Mouse (Mus musculus): ENCODE results near the gene Senp6.
"Not testable (repeated sequence)": the region's sequence is repeated elsewhere in the genome, so short reads cannot be mapped to it uniquely, and the experiment has no call there.

Senp6 gene

DNA sequence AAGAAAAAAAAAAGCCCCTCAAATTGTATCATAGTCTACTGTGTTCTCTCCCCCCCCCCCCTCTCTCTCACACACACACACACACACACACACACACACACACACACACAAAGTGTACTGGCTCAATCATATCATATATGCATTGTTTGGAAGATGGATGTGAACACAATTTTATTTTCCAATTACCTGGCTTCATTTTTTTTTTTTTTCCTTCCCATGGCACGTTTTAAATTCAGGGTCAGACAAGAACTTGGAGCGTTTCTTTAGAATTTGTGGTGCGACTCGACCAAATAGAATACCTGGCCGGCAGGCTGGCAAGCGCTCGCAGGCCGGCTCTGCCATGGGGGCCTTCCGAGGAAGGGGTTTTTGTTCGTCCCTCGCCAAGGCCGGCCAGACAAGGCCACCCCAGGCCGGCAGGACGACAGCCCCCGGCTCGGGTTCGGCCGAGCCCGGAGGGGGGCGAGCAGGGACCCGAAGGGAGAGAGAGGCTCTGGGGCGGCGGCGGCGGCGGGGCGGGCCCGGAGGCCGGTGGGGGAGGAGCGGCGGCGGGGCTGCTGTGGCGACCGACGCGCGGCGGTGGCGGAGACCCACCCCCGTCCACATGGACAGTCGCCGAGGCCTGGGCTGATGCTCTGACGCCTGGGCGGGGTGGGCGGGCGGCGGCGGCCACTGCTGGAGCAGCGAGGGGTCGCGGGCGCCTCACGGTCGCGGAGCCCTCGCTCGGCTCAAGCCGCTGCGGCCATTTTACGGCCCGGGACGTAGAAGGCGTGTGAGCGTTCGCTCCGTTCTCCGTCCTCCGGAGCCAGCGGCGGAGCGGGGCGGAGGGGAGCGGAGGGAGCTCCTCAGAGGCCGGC, at the start of gene Senp6:
Gene Senp6, plus strand, starts transcription at position 537 of the 854 bp plus-strand sequence.
- peak; percentile 79 for DNase-seq (ENCODE audit: low read depth)

DNA sequence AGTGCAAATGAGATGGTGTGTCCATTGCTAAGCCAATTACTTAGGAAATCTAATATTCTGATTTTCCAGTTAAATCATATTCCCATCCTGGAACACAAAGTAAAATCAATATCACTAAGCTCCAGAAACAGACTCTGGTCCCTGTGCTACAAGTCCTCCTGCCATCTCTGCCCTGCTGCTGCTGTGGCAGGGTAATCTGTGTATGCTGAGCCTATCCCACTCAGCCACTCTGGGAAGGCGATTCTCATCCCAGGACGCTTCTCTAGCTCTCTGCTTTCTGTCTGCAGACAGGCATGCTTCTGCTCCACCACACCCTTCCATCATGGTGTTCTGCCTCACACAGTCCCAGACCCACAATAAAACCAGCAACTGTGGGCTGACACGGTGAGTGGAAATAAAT, 46.3 kb upstream of the Senp6 start:
- no peak for DNase-seq (ENCODE audit: low read depth)

- DNase-seq (ENCODE audit: low read depth): no peak
Observed at GRCm38 (mm10) chr9:80021648-80022047, 45.1 kb upstream of the Senp6 start.

- DNase-seq (ENCODE audit: low read depth): no peak
Observed at GRCm38 (mm10) chr9:80022821-80023220, 43.9 kb upstream of the Senp6 start.

DNA sequence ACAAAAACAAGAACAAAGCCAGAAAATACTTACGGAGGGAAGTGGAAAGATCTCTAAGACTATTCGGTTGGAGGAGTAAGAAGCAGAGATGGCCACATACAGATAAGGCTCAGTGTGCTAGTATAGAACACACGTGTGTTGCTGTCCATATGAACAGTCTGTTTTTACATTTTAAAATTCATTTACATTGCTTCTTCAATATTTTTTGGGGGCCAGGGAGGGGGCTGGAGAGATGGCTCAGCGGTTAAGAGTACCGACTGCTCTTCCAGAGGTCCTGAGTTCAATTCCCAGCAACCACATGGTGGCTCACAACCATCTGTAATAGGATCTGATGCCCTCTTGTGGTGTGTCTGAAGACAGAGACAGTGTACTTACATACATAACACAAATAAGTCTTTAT, 41.4 kb upstream of the Senp6 start:
- DNase-seq (ENCODE audit: low read depth): not testable (repeated sequence)

- DNase-seq (ENCODE audit: low read depth): peak; percentile 82
Observed at GRCm38 (mm10) chr9:80026017-80026416, 40.7 kb upstream of the Senp6 start.

DNA sequence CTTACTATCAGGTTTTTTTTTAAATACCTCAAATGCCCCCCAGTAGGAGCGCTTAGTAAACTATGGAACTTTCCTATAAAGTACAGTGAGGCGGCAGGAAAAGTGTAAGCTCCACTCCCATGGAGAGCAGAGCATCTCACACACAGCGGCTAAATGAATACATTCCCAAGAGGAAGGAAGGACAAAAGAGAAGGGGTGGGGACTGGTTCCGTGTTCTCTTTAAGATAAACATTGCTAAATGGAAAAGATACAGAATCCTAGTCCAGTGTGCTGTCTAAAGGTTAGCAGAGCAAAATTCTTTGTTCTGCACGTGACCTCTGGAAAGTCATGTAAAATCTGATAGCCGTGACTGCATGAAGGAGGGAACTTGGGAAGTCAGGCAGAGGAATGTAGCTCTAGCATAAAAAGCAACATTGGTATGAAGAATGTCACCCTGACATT, 40.1 kb upstream of the Senp6 start:
- no peak for DNase-seq (ENCODE audit: low read depth)

DNA sequence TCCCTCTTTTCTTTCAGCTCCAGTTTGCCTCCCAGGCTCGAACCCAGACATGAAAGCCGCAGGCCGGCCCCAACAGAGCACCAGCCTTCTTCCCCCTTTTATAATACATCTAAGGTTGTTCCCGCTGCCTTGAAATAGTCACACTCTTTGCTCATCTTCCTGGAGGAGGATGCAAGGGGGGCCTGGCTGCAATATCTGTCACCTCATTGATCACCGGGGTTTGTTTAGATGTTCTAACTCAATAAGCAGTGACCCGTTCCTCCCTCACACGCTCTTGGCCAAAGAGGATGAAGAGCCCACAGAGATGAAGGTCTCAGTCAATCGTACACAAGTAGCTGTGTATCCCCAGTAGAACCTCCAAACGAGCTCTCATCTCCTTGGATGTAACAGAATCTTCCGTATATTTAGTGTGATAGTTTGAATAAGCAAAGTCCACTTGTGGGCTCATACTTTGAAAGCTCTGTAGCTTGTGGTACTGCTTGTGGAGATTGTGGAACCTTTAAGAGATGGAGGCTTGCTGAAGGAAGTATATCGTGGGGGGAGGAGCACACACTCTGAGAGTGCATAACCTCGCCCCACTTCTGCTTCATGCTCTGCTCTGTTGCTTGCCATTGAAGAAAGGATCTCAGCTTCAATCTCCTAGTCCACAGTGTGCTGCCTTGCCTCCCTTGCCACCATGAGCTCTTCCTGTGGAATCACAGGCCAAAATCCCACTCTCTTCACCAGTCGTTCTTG, 29.3 kb upstream of the Senp6 start:
- no peak for DNase-seq (ENCODE audit: low read depth)

DNA sequence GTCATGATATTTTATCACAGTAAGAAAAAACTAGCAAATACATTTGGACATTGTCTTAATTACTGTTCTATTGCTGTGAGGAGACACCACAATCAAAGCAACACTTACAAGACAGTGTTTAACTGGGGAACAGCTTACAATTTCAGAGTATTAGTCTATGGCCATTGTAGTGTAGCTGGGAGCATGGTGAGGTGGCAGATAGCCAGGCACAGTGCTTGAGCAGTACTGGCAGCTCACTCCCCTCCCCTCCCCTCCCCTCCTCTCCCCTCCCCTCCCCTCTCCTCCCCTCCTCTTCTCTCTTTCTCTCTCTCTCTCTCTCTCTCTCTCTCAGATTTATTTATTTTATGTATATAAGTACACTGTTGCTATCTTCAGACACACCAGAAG, 28.7 kb upstream of the Senp6 start:
- no peak for DNase-seq (ENCODE audit: low read depth)

GRCm38 (mm10) chr9:80039296-80039815, 27.3 kb upstream of the Senp6 start:
- DNase-seq (ENCODE audit: low read depth): no peak

DNA sequence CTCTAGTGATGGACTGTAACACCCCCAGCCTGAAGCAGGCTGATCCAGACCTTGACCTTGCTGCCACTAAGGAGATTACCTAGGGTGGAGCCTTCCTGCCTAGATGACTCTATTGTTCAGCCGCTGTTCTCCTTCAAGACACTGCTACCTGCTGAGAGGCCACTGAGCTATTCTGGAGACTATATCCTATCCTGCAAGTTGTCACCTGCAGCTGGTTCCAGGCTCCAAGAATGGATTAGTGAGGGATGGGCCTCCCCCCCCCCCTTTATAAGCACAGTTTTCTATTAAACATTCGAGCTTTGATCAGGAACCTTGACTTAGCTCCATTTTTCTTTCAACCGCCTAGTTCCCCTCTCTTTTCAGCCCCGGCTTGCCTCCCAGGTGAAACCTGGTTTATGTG, 22.4 kb upstream of the Senp6 start:
- not testable (repeated sequence) for DNase-seq (ENCODE audit: low read depth)

GRCm38 (mm10) chr9:80049271-80049670, 17.4 kb upstream of the Senp6 start:
- DNase-seq (ENCODE audit: low read depth): not testable (repeated sequence)

GRCm38 (mm10) chr9:80052951-80053350, 13.8 kb upstream of the Senp6 start:
- DNase-seq (ENCODE audit: low read depth): no peak

- DNase-seq (ENCODE audit: low read depth): peak; percentile 28
Observed at GRCm38 (mm10) chr9:80057690-80058089, 9.0 kb upstream of the Senp6 start.

- not testable (repeated sequence) for DNase-seq (ENCODE audit: low read depth)
Observed at GRCm38 (mm10) chr9:80065495-80065894, 1.2 kb upstream of the Senp6 start.

GRCm38 (mm10) chr9:80067221-80068027, 721 bp downstream of the Senp6 start:
- peak; percentile 84 for DNase-seq (ENCODE audit: low read depth)

DNA sequence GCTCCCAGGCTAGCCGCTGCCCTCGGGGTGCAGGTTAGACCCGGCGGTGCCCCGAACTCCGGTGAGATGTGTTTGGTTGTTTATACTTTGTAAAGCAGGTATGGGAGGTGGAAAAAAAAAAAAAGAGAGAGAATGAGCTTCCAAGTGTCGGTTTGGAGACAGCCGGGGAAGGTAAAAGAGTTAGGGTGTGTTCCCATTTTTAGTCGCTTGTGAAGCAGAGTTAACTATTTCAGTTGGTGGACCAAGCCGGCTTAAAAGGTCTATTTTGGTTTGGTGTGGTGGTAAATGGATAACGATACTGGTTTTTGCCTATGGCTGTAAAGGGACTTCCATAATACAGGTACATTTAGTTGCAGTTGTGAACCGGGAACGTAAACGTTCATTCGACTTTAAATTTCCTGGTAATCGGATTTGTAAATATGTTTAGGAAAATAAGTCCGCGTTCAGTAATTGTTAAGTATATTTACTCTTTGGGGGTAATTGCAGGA, 1.4 kb downstream of the Senp6 start:
- no peak for DNase-seq (ENCODE audit: low read depth)

DNA sequence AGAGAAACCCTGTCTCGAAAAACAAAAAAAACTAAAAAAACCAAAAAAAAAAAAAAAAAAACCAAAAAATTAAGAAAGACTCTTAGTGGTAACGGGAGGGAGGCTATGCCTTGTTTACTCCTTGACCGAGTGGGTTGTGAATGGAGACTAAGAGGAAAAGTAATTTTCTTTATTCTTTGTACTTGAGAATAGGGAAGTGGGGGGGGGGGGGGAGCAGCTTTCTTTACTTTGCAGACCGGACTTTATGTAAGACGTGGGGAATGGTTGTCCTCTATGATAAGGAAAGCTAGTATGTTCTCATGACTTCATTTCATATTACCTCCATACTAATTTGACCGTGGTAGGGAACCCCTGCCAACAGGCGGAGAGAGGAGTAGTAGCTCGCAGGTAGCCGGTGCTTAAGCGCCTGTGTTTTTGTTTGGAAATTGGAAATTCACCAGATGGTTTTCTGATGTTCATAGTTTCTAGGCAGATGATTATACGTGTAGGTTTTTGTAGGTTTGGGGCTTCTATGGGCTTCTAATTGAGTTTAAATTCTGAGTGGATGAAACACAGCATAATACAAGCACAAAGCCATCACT, 2.1 kb downstream of the Senp6 start:
- peak; percentile 53 for DNase-seq (ENCODE audit: low read depth)

GRCm38 (mm10) chr9:80070026-80070425, 3.3 kb downstream of the Senp6 start:
- DNase-seq (ENCODE audit: low read depth): peak; percentile 57

DNA sequence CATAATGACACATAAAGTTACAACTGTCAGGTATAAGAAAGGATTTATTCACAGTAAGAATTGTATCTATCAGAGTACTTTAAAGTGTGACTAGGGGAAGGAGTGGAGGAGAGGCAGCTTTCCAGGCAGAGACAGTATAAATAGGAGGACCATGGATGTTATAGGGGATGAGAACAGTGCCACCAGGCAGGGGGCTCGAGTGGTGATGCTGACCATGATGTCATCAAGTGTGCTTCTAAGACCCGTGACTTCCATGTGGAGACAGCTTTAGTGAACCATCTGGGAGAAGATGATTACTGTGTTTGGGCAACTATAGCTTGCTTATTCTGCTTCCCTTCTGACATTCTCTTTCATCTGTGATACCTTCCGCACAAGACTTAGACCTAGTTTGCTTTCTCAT, 4.9 kb downstream of the Senp6 start:
- DNase-seq (ENCODE audit: low read depth): no peak

DNA sequence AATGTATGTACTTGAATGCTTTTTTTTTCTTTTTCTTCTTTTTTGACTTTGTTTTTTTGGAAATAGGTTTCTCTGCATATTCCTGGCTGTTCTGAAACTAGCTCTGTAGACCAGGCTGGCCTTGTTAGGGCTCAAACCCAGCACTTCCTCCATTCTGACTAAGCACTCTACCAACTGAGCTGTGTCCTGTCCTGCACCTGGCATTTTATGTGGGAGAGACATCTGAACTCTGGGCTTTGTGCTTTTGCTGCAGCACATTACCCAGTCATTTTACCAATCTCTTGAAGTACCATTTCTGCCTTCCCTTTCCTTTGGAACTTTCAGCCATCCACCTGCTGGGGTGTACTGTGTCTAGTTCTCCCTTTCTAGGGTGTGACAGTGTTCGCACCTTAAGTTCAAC, 7.4 kb downstream of the Senp6 start:
- DNase-seq (ENCODE audit: low read depth): no peak

DNA sequence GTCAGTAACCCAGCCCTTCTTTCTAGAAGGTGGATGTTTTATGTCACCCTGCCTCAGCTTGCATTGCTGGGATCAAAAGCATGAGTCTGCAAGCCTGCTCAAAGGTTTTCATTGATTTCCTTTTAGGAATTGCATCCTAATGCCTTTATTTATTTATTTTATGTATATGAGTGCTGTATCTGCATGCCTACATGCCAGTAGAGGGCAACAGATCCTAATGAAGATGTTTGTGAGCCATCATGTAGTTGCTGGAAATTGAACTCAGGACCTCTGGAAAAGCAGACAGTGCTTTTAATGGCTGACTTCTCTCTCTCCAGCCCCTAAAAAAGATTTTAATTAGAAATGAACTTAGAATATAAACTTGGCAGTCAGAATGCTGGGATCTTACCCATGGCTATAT, 8.2 kb downstream of the Senp6 start:
- DNase-seq (ENCODE audit: low read depth): peak; percentile 35
